Mouse (Mus musculus) myocyte (in vitro differentiated cells): Measurements from ENCODE around the gene Zfp804b. TPM values are rescaled to one million over a fixed set of nuclear protein-coding genes. Genes with fewer than 3 reads are reported as not detected.
"Not testable (repeated sequence)": the region's sequence is repeated elsewhere in the genome, so short reads cannot be mapped to it uniquely, and the experiment has no call there.

Experiments
- H3K27me3 ChIP-seq: one replicate; pipeline ENCODE4 v1.6.1; 2011; ENCODE audit not compliant: control insufficient read depth, insufficient read depth, insufficient read length
- H3K36me3 ChIP-seq: one replicate; pipeline ENCODE4 v1.6.1; 2011; ENCODE audit not compliant: control insufficient read depth, insufficient read depth
- H3K4me2 ChIP-seq: one replicate; pipeline ENCODE4 v1.6.1; 2011; ENCODE audit warnings: low read depth, control low read depth
- H3K4me3 ChIP-seq: one replicate; pipeline ENCODE4 v1.5.1; 2011; ENCODE audit warnings: mild to moderate bottlenecking, control low read depth, moderate library complexity
- H3K79me2 ChIP-seq: one replicate; pipeline ENCODE4 v1.6.1; 2011; ENCODE audit not compliant: control insufficient read depth, insufficient read depth
- H3ac ChIP-seq: one replicate; pipeline ENCODE4 v1.6.1; 2011; ENCODE audit not compliant: control insufficient read depth, insufficient read length
- CEBPB ChIP-seq: IDR thresholded peaks from 2 replicates; pipeline ENCODE4 v1.6.1; 2011; ENCODE audit warnings: mild to moderate bottlenecking, moderate library complexity; ENCODE audit not compliant: poor library complexity, insufficient read depth, severe bottlenecking
- E2F4 ChIP-seq: IDR thresholded peaks from one replicate; pipeline ENCODE4 v1.6.1; 2011; ENCODE audit warnings: mild to moderate bottlenecking, control low read depth, moderate library complexity; ENCODE audit not compliant: insufficient read depth
- MAX ChIP-seq: IDR thresholded peaks from one replicate; pipeline ENCODE4 v1.6.1; 2011; ENCODE audit warnings: low read depth, mild to moderate bottlenecking, control low read depth
- MYOD1 ChIP-seq, 3 experiments: IDR thresholded peaks; one replicate each; pipeline ENCODE4 v1.6.1; 2011; ENCODE audit warnings: control low read depth in 2 of 3, low read depth in 2 of 3, mild to moderate bottlenecking in 2 of 3, moderate library complexity in 1 of 3; ENCODE audit not compliant: insufficient read length in 2 of 3, control insufficient read depth in 1 of 3
- MYOG ChIP-seq, 3 experiments: IDR thresholded peaks; one replicate each; pipeline ENCODE4 v1.6.1; 2011; ENCODE audit warnings: control low read depth in 2 of 3, low read depth in 2 of 3, mild to moderate bottlenecking in 2 of 3; ENCODE audit not compliant: insufficient read length in 2 of 3, control insufficient read depth in 1 of 3, insufficient read depth in 1 of 3
- POLR2A ChIP-seq: IDR thresholded peaks from one replicate; pipeline ENCODE4 v1.6.1; 2011; ENCODE audit warnings: low read depth, mild to moderate bottlenecking, control low read depth, moderate library complexity; ENCODE audit not compliant: insufficient read length
- POLR2AphosphoS2 ChIP-seq: IDR thresholded peaks from one replicate; pipeline ENCODE4 v1.6.1; 2011; ENCODE audit warnings: low read depth, control low read depth; ENCODE audit not compliant: insufficient read length
- REST ChIP-seq: IDR thresholded peaks from one replicate; pipeline ENCODE4 v1.6.1; 2011; ENCODE audit warnings: mild to moderate bottlenecking, control low read depth, moderate library complexity; ENCODE audit not compliant: insufficient read depth, insufficient read length
- SRF ChIP-seq: IDR thresholded peaks from one replicate; pipeline ENCODE4 v1.6.1; 2011; ENCODE audit warnings: low read depth; ENCODE audit not compliant: control insufficient read depth, insufficient read length
- TCF12 ChIP-seq: IDR thresholded peaks from one replicate; pipeline ENCODE4 v1.6.1; 2011; ENCODE audit warnings: mild to moderate bottlenecking, control low read depth; ENCODE audit not compliant: poor library complexity, insufficient read depth, severe bottlenecking
- TCF3 ChIP-seq: IDR thresholded peaks from one replicate; pipeline ENCODE4 v1.6.1; 2011; ENCODE audit warnings: low read depth, control low read depth; ENCODE audit not compliant: insufficient read length
- USF1 ChIP-seq: IDR thresholded peaks from one replicate; pipeline ENCODE4 v1.6.1; 2011; ENCODE audit warnings: low read depth, mild to moderate bottlenecking, control low read depth, moderate library complexity
- polyA plus RNA-seq: library from polyadenylated mRNA; unstranded; fragments of >200 nt; fragmentation: generic; extraction: Trizol; gene quantifications from one replicate; pipeline ENCODE4 v1.2.1, GENCODE M21; 2012; ENCODE audit warnings: missing spikeins

Zfp804b gene
- polyA plus RNA-seq: not detected

- Histone ChIP-seq H3K4me3 (no peak within 1 kb of the TSS), H3ac (no peak within 1 kb of the TSS), H3K4me2 (no peak within 1 kb of the TSS), H3K27me3 (no peaks in the 10 kb centered on the region), H3K36me3 (no peaks in the 10 kb centered on the region), H3K79me2 (no peaks in the 10 kb centered on the region)
- TF ChIP-seq TCF12 (no peak), E2F4 (no peak), MYOD1 (IDR thresholded peaks at IDR 0.05; ENCODE audit: control insufficient read depth in 1 of 3, insufficient read length in 2 of 3, low read depth in 2 of 3) (no peak), CEBPB (no peak)
These were observed at the start of gene Zfp804b for GRCm38 (mm10) chr5:7344145-7345010. TSS of gene Zfp804b (minus strand) at chr5:7344756.

DNA sequence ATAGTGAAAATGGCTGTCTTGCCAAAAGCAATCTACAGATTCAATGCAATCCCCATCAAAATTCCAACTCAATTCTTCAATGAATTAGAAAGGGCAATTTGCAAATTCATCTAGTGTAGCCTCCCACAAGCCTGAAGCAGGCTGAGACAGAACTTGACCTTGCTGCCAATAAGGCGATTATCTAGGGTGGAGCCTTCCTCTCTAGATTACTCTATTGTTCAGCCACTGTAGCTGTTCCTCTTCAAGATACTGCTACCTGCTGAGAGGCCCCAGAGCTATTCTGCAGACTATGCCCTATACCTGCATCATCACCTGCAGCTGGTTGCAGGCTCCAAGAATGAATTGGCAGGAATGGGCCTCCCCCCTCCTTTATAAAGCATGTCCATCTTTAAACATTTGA is 20.1 kb upstream of the Zfp804b start:
- H3K4me2 ChIP-seq, H3K79me2 ChIP-seq, H3K27me3 ChIP-seq, H3ac ChIP-seq, H3K4me3 ChIP-seq, H3K36me3 ChIP-seq: not testable (repeated sequence)

DNA sequence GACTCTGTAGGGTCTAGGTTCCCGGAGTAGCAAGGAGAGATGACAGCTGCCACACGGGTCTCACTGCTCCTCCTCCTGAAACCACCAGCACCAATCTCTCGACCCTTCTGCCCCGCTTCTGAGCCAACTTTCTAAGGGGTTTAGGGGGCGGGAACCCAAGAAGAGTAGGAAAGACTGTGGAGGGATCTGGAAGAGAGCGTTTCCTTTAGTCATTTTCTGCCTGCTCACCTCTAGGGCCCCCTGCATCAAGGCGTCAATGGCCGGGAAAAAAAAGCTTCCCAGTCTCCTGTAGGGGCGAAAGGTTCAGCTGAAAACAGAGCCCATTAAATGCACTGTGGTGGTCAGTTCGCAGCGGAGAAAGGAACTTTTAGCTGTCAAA is 444 bp upstream of the Zfp804b start:
- Histone ChIP-seq H3K4me2 (no peak overlapping the region), H3K36me3 (no peaks in the 10 kb centered on the region), H3K79me2 (no peaks in the 10 kb centered on the region), H3ac (no peak overlapping the region), H3K4me3 (no peak overlapping the region), H3K27me3 (no peaks in the 10 kb centered on the region)
- TF ChIP-seq MYOD1 (IDR thresholded peaks at IDR 0.05; ENCODE audit: control insufficient read depth in 1 of 3, insufficient read length in 2 of 3, low read depth in 2 of 3) (no peak), E2F4 (no peak), USF1 (no peak), MAX (no peak), TCF3 (no peak), REST (no peak), POLR2AphosphoS2 (no peak), TCF12 (no peak), MYOG (IDR thresholded peaks at IDR 0.05; ENCODE audit: control insufficient read depth in 1 of 3, insufficient read depth in 1 of 3, insufficient read length in 2 of 3, low read depth in 2 of 3) (no peak), SRF (no peak), CEBPB (no peak), POLR2A (no peak)

GRCm38 (mm10) chr5:7325594-7325993 is 19.0 kb downstream of the Zfp804b start:
- TF ChIP-seq POLR2A: no peak
- no peak for TF ChIP-seq E2F4
- TF ChIP-seq POLR2AphosphoS2: no peak
- no peak for TF ChIP-seq TCF3
- TF ChIP-seq USF1: no peak
- no peak for TF ChIP-seq MYOD1 (IDR thresholded peaks at IDR 0.05; ENCODE audit: control insufficient read depth in 1 of 3, insufficient read length in 2 of 3, low read depth in 2 of 3)
- H3K36me3 ChIP-seq: no peaks in the 10 kb centered on the region
- no peak overlapping the region for H3ac ChIP-seq
- H3K79me2 ChIP-seq: no peaks in the 10 kb centered on the region
- no peak overlapping the region for H3K4me3 ChIP-seq
- no peak overlapping the region for H3K4me2 ChIP-seq
- H3K27me3 ChIP-seq: no peaks in the 10 kb centered on the region

DNA sequence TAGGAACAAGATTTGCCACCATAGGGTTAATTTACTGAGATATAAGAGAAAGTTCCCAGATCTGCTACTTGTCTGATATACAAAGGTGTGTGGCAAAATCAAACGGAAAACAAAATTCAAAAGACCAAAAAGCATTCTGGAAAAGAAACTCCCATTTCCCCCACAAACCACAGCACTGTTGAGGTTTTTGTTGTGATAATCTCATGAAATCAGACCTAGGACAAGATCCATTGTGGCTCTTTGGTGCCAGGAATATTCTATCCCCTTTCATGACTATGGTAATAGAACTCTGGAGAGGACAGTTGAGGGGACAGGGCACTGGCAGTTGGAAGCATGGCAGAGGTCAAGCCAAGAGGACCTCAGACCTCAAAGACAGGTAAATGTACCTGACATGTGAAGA is 40.7 kb downstream of the Zfp804b start, which contains the start of gene Tex47:
TSS of gene Tex47 (plus strand) at position 301 of the 400 bp plus-strand sequence.
- H3K36me3 ChIP-seq: no peaks in the 10 kb centered on the region
- H3K79me2 ChIP-seq: no peaks in the 10 kb centered on the region
- H3K4me3 ChIP-seq: no peak within 1 kb of the TSS
- H3K4me2 ChIP-seq: no peak within 1 kb of the TSS
- TF ChIP-seq REST (no peak), USF1 (no peak)
- no peaks in the 10 kb centered on the region for H3K27me3 ChIP-seq
- no peak within 1 kb of the TSS for H3ac ChIP-seq

GRCm38 (mm10) chr5:7302969-7303368 is 41.6 kb downstream of the Zfp804b start:
- no peak overlapping the region for H3ac ChIP-seq
- no peaks in the 10 kb centered on the region for H3K79me2 ChIP-seq
- no peaks in the 10 kb centered on the region for H3K36me3 ChIP-seq
- no peak overlapping the region for H3K4me3 ChIP-seq
- no peak overlapping the region for H3K4me2 ChIP-seq
- no peaks in the 10 kb centered on the region for H3K27me3 ChIP-seq
- no peak for TF ChIP-seq MAX
- TF ChIP-seq MYOG (IDR thresholded peaks at IDR 0.05; ENCODE audit: control insufficient read depth in 1 of 3, insufficient read depth in 1 of 3, insufficient read length in 2 of 3, low read depth in 2 of 3): no peak
- TF ChIP-seq USF1: no peak
- no peak for TF ChIP-seq POLR2AphosphoS2
- TF ChIP-seq MYOD1 (IDR thresholded peaks at IDR 0.05; ENCODE audit: control insufficient read depth in 1 of 3, insufficient read length in 2 of 3, low read depth in 2 of 3): no peak
- TF ChIP-seq TCF3: no peak
- TF ChIP-seq SRF: no peak
- no peak for TF ChIP-seq REST
- no peak for TF ChIP-seq TCF12
- TF ChIP-seq CEBPB: no peak
- TF ChIP-seq POLR2A: no peak
- TF ChIP-seq E2F4: no peak
